Mouse (Mus musculus) G1E (cell line): Measurements from ENCODE around the gene Trim11. TPM values are rescaled to one million over a fixed set of nuclear protein-coding genes. Genes with fewer than 3 reads are reported as not detected.

ENCODE experiments used
- ATAC-seq: 2 replicates; pipeline ENCODE4 v1.8.0; 2016; ENCODE audit warnings: mild to moderate bottlenecking; ENCODE audit not compliant: insufficient number of reproducible peaks, poor library complexity, low FRiP score, severe bottlenecking; ENCODE audit errors: extremely low read depth
- DNase-seq: peaks from one replicate; pipeline ENCODE4 v3.0.0; 2012; ENCODE audit warnings: low spot score
- H3K27me3 ChIP-seq: 2 replicates; pipeline ENCODE4 v1.6.1; 2012; ENCODE audit warnings: mild to moderate bottlenecking, low read length, inconsistent platforms; ENCODE audit not compliant: insufficient read depth
- H3K36me3 ChIP-seq: replicated peaks from 2 replicates; pipeline ENCODE3; 2012; ENCODE audit warnings: mild to moderate bottlenecking, inconsistent platforms
- H3K4me1 ChIP-seq: 2 replicates; pipeline ENCODE4 v1.6.1; 2012; ENCODE audit warnings: low read depth, low read length, inconsistent platforms, mixed read lengths; ENCODE audit not compliant: insufficient read depth
- H3K4me3 ChIP-seq: 2 replicates; pipeline ENCODE4 v1.5.1; 2012; ENCODE audit warnings: low read depth, mild to moderate bottlenecking, inconsistent platforms, low read length, moderate library complexity, mixed read lengths
- H3K9me3 ChIP-seq: replicated peaks from 2 replicates; pipeline ENCODE4 v1.6.1; 2012; ENCODE audit warnings: inconsistent platforms
- CTCF ChIP-seq: IDR thresholded peaks from 2 replicates; pipeline ENCODE4 v1.5.1; 2012; ENCODE audit warnings: low read depth, low read length, inconsistent platforms, mixed read lengths
- GATA1 ChIP-seq: IDR thresholded peaks from 2 replicates; pipeline ENCODE4 v1.6.1; 2012; ENCODE audit warnings: borderline replicate concordance, low read length, inconsistent platforms, mixed read lengths
- GATA2 ChIP-seq: IDR thresholded peaks from 2 replicates; pipeline ENCODE4 v1.6.1; 2012; ENCODE audit warnings: low read depth, low read length, inconsistent platforms, borderline replicate concordance
- POLR2AphosphoS5 ChIP-seq: IDR thresholded peaks from 2 replicates; pipeline ENCODE4 v1.6.1; 2012; ENCODE audit warnings: low read depth, low read length, inconsistent platforms; ENCODE audit not compliant: insufficient replicate concordance
- TAL1 ChIP-seq: conservative IDR thresholded peaks from 2 replicates; pipeline ENCODE4 v1.6.1; 2012; ENCODE audit warnings: low read depth, low read length, inconsistent platforms, mixed read lengths
- polyA plus RNA-seq: library from polyadenylated mRNA; stranded (reverse); fragments of >175 nt; gene quantifications from 2 replicates; pipeline ENCODE4 v1.2.3, GENCODE M21; 2012
- total RNA-seq, 2 experiments: library from RNA; stranded (forward) in 1 of 2; stranded (reverse) in 1 of 2; fragments of 200-1000 nt in 1 of 2; fragments of >200 nt in 1 of 2; fragmentation: Nextera tagmentation in 1 of 2; gene quantifications; 2 replicates each; pipeline ENCODE4 v1.2.3; 2014 to 2017

Trim11 gene
- total and polyA plus RNA-seq, 3 experiments, result 32.3 to 69.3 (median 48.2) TPM

- Histone ChIP-seq H3K4me3 (peak overlapping the region; percentile 72), H3K4me1 (peaks cover 36% of the 10 kb centered on the region), H3K36me3 (peaks cover 19% of the 10 kb centered on the region), H3K27me3 (peaks cover 7% of the 10 kb centered on the region), H3K9me3 (no peaks in the 10 kb centered on the region)
- TF ChIP-seq TAL1 (no peak), GATA1 (no peak), CTCF (no peak), POLR2AphosphoS5 (no peak), GATA2 (no peak)
- ATAC-seq, result no peak
- no peak for DNase-seq
Measured at GRCm38 (mm10) chr11:58955868-58956257, 22.0 kb upstream of the Trim11 start.

- DNase-seq (no peak), ATAC-seq (no peak)
- Histone ChIP-seq H3K36me3 (peaks cover 26% of the 10 kb centered on the region), H3K4me3 (peak overlapping the region; percentile 51; the same call in 1 of the 2 replicates), H3K4me1 (peaks cover 36% of the 10 kb centered on the region), H3K9me3 (peaks cover 6% of the 10 kb centered on the region), H3K27me3 (no peaks in the 10 kb centered on the region; the same call in 1 of the 2 replicates)
- TF ChIP-seq GATA2 (no peak), GATA1 (no peak), POLR2AphosphoS5 (no peak; the same call in 1 of the 2 replicates), TAL1 (no peak), CTCF (no peak)
Measured at GRCm38 (mm10) chr11:58957226-58957914, 20.5 kb upstream of the Trim11 start.

GRCm38 (mm10) chr11:58958536-58958935, 19.4 kb upstream of the Trim11 start:
- TF ChIP-seq POLR2AphosphoS5 (no peak), CTCF (no peak), GATA2 (no peak), GATA1 (no peak), TAL1 (no peak)
- no peak for DNase-seq
- H3K4me1 ChIP-seq, result peaks cover 37% of the 10 kb centered on the region

GRCm38 (mm10) chr11:58959186-58959825, 18.6 kb upstream of the Trim11 start:
- ATAC-seq, result no peak
- no peak for TF ChIP-seq TAL1
- no peak for TF ChIP-seq GATA1
- no peak for TF ChIP-seq GATA2
- TF ChIP-seq CTCF, result no peak
- TF ChIP-seq POLR2AphosphoS5, result no peak
- Histone ChIP-seq H3K9me3 (peaks cover 6% of the 10 kb centered on the region), H3K27me3 (no peaks in the 10 kb centered on the region; the same call in 1 of the 2 replicates), H3K4me3 (peak overlapping the region; percentile 75; the same call in 1 of the 2 replicates), H3K4me1 (peaks cover 36% of the 10 kb centered on the region), H3K36me3 (peaks cover 33% of the 10 kb centered on the region)
- DNase-seq, result no peak

More at GRCm38 (mm10) chr11:58958536-58958935, 19.4 kb upstream of the Trim11 start:
- H3K27me3 ChIP-seq, result no peaks in the 10 kb centered on the region; the same call in 1 of the 2 replicates
- ATAC-seq, result no peak
- H3K36me3 ChIP-seq, result peaks cover 27% of the 10 kb centered on the region
- no peak overlapping the region for H3K4me3 ChIP-seq
- peaks cover 6% of the 10 kb centered on the region for H3K9me3 ChIP-seq

- Histone ChIP-seq H3K27me3 (no peaks in the 10 kb centered on the region; the same call in 1 of the 2 replicates), H3K4me3 (peak overlapping the region; percentile 75), H3K36me3 (peaks cover 39% of the 10 kb centered on the region), H3K4me1 (peaks cover 40% of the 10 kb centered on the region), H3K9me3 (peaks cover 6% of the 10 kb centered on the region)
- peak; percentile 82 for ATAC-seq
- TF ChIP-seq TAL1, result no peak
- TF ChIP-seq POLR2AphosphoS5, result no peak
- no peak for TF ChIP-seq GATA1
- TF ChIP-seq CTCF, result no peak
- no peak for TF ChIP-seq GATA2
- peak; percentile 91 for DNase-seq
Measured at GRCm38 (mm10) chr11:58959921-58960465, 17.9 kb upstream of the Trim11 start.
